Mouse (Mus musculus) heart, embryonic 11.5 days (tissue): ENCODE results near the gene Prox1. TPM values are rescaled to one million over a fixed set of nuclear protein-coding genes. Genes with fewer than 3 reads are reported as not detected.

Experiments
- ATAC-seq: fragments of 200-750 bp; cut with Nextera tagmentation; replicated peaks from 2 replicates; pipeline ENCODE4 v1.8.0; 2017; ENCODE audit warnings: moderate library complexity; ENCODE audit not compliant: insufficient number of reproducible peaks, low FRiP score, low TSS enrichment
- H3K27ac ChIP-seq: fragments of 300-500 bp; sonication (generic); 2 replicates; pipeline ENCODE4 v1.5.1; 2014; ENCODE audit warnings: mild to moderate bottlenecking, low read depth, low read length
- H3K27me3 ChIP-seq: fragments of 300-500 bp; sonication (generic); 2 replicates; pipeline ENCODE4 v1.6.1; 2014; ENCODE audit warnings: mild to moderate bottlenecking, low read length, mixed read lengths; ENCODE audit not compliant: control insufficient read depth, insufficient read depth
- H3K36me3 ChIP-seq: fragments of 300-500 bp; sonication (generic); 2 replicates; pipeline ENCODE4 v1.6.1; 2014; ENCODE audit warnings: mild to moderate bottlenecking, low read length, moderate library complexity, mixed read lengths; ENCODE audit not compliant: control insufficient read depth, insufficient read depth
- H3K4me1 ChIP-seq: fragments of 300-500 bp; sonication (generic); 2 replicates; pipeline ENCODE4 v1.6.1; 2014; ENCODE audit warnings: low read length; ENCODE audit not compliant: control insufficient read depth, insufficient read depth
- H3K4me2 ChIP-seq: fragments of 300-500 bp; sonication (generic); 2 replicates; pipeline ENCODE4 v1.6.1; 2014; ENCODE audit warnings: mild to moderate bottlenecking, moderate library complexity
- H3K4me3 ChIP-seq: fragments of 300-500 bp; sonication (generic); 2 replicates; pipeline ENCODE4 v1.5.1; 2014; ENCODE audit warnings: low read depth, low read length
- H3K9ac ChIP-seq: fragments of 300-500 bp; sonication (generic); 2 replicates; pipeline ENCODE4 v1.6.1; 2014; ENCODE audit warnings: mild to moderate bottlenecking, low read depth, low read length, moderate library complexity
- H3K9me3 ChIP-seq: fragments of 300-500 bp; sonication (generic); replicated peaks from 2 replicates; pipeline ENCODE4 v1.6.1; 2016; ENCODE audit warnings: low read length; ENCODE audit not compliant: control insufficient read depth
- WGBS: fragments of 180-500 bp; shearing (Covaris S2); extraction: QIAGEN DNeasy Blood & Tissue Kit; methylation state at CpG from one replicate; pipeline ENCODE4 v1.1.7; 2014; ENCODE audit not compliant: insufficient replicate concordance; 5-methylcytosine and 5-hydroxymethylcytosine counted together
- polyA plus RNA-seq: library from polyadenylated mRNA; unstranded; fragments of >200 nt; fragmentation: Nextera tagmentation; extraction: Ambion mirVana; gene quantifications from 2 replicates; pipeline ENCODE4 v1.2.1, GENCODE M21; 2014

The Prox1 gene
- polyA plus RNA-seq, 1 experiment from 2014 or later: 12.6 TPM

DNA sequence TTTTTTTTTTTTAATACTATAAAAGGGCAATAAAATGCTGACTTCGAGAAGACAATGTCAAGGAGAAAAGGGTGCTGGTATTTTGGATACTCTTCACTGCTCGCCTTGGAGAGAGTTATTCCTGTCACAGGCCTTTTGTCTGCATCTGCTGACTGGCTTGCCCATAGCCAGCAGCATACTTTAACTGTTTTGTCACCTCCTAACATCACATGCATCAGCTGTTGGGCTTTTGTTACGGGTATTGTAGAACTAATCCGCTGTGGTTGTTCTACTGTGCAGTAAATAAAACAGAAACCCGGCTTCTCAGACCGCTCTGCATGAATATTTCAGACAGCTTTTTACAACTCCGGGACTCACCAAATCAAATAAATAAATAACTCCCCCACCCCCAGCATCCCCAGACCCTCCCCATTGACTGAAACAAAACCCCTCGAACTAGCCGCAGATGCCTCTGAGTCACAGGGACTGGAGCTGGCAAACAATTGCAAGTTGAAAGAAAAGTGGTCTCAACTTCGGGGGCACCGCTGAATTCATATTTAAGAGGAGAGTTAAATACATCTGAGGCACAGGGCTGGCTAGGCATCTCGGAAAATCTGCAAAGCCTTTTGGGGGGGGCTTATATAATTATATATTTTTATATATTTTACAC is 41.7 kb downstream of the Prox1 start:
- Histone ChIP-seq H3K4me2 (no peak overlapping the region), H3K27ac (peak overlapping the region; percentile 90), H3K9me3 (no peaks in the 10 kb centered on the region), H3K4me1 (peaks cover 34% of the 10 kb centered on the region), H3K27me3 (no peaks in the 10 kb centered on the region), H3K9ac (0 out of 2 replicates have a peak overlapping the region, but pooled peaks have one; percentile 4), H3K4me3 (no peak overlapping the region), H3K36me3 (no peaks in the 10 kb centered on the region)
- no peak for ATAC-seq
- WGBS: 42% methylated on average over 12 of the region's 12 CpGs

DNA sequence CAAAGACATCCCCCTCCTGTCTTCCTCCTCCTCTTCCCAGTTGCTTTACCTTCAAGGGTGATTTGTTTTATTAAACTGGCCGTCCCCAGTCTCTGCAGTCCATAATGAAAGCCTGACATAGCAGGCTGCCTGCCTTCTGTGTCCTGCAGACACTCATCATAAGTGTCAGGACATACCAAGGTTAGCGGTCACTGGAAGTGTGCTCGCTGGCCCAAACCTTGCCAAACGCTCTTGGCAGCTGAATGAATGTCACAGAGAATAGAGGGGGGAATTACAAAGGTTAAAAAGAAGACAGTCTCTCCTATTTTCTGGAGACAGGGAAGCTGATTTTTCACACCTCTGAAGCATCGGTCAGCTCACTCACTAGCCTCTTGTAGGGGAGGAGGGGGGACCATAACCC is 42.6 kb downstream of the Prox1 start:
- ATAC-seq: no peak
- Histone ChIP-seq H3K9ac (peak overlapping the region; percentile 40; the same call in 1 of the 2 replicates), H3K4me2 (no peak overlapping the region), H3K27ac (peak overlapping the region; percentile 90), H3K36me3 (no peaks in the 10 kb centered on the region), H3K4me1 (peaks cover 32% of the 10 kb centered on the region), H3K9me3 (no peaks in the 10 kb centered on the region), H3K4me3 (no peak overlapping the region), H3K27me3 (no peaks in the 10 kb centered on the region)
- WGBS: 36% methylated on average over 5 of the region's 5 CpGs

DNA sequence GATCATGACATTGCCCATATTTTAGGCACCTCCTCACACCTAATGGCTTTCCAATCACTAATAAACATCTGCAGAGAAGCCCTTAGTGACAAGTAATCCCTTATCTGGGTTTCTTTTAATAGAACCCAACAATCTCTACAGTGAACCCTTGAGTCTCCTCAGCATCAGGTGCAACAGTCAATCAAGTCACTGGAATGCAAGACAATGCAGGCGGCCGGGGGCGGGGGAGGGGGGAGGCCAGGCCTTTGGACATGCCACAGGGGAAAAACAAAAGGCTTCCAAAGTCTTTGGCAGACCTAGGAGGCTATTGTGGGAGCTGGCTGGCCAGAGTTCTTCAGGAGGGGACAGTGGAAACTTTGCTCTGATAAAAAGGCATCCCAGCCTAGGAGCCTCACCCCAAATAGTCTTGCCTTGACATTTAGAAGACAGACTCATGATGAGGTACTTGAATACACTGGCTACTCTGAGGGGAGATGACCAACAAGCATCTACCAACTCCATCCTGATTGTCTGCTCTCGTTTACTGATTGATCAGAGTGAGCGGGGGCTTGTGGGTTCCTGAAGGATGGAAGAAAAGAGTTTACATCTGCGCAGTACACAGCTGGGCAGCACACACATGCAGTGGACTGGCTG is 43.2 kb downstream of the Prox1 start:
- no peak; the same call in 1 of the 2 replicates for ATAC-seq
- Histone ChIP-seq H3K9ac (peak overlapping the region; percentile 40; the same call in 1 of the 2 replicates), H3K27me3 (no peaks in the 10 kb centered on the region), H3K36me3 (no peaks in the 10 kb centered on the region), H3K4me2 (no peak overlapping the region), H3K4me1 (peaks cover 30% of the 10 kb centered on the region), H3K27ac (peak overlapping the region; percentile 90), H3K4me3 (no peak overlapping the region), H3K9me3 (no peaks in the 10 kb centered on the region)
- WGBS: 39% methylated on average over 6 of the region's 6 CpGs

DNA sequence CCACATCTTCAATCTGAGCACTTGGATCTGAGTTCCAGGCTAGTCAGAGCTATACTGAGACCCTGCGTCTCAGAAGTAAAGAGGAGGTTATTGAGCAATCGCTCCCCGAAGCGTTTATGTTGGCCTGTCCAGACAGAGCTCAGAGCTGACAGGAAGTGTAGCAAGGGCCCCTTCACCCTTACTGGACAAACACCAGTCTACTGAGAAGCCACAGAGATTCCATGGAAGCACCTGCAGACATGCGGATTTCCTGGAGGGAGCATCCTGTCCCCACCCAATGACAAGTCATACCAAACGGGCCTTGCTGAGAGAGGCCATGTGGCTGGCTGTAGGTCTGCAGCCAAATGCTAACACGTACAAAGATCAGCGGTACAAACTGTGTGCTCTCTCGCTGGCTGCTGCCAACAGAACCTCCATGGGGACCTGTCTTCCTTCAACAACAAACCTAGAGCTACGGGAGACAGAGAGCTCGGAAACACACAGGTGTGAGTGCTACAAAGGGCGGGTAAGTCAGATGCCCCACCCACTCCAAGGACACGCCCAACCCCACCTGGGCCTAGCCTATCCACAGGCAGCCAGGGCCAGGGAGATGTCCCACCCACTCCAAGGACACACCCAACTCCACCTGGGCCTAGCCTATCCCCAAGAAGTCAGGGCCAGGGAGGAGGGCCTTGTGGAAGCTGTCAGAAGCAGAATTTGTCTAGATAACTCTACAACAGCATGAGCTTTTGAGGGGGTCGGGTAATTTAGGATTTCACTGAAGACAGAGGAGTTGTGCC is 45.4 kb downstream of the Prox1 start:
- no peaks in the 10 kb centered on the region for H3K9me3 ChIP-seq
- no peak overlapping the region for H3K9ac ChIP-seq
- ATAC-seq: no peak
- H3K36me3 ChIP-seq: no peaks in the 10 kb centered on the region
- H3K4me2 ChIP-seq: no peak overlapping the region
- 76% methylated on average over 14 of the region's 14 CpGs for WGBS
- no peak overlapping the region for H3K4me3 ChIP-seq
- H3K27me3 ChIP-seq: no peaks in the 10 kb centered on the region
- peaks cover 26% of the 10 kb centered on the region for H3K4me1 ChIP-seq
- no peak overlapping the region for H3K27ac ChIP-seq

DNA sequence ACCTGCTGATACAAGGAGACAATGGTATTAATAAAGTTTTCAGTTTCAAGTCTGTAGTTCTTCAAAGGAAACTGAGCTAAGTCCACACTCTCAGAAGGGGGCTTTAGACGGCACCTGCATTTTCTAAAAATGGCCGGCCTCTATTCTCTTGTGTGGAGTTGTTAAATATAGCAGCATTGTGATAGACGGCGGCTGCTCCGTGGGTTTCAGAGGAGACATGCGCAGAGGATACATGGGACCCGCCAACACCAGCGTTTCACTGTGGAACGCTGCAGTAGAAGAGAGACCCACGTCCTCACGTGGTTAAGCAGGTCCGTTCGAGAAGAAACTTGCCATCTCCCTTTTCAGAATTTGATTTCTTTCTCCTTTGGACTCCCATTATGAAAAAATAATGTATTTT is 47.1 kb downstream of the Prox1 start:
- no peak overlapping the region for H3K27ac ChIP-seq
- H3K4me2 ChIP-seq: no peak overlapping the region
- ATAC-seq: no peak
- H3K27me3 ChIP-seq: no peaks in the 10 kb centered on the region
- no peaks in the 10 kb centered on the region for H3K36me3 ChIP-seq
- no peaks in the 10 kb centered on the region for H3K9me3 ChIP-seq
- WGBS: 61% methylated on average over 13 of the region's 13 CpGs
- no peak overlapping the region for H3K9ac ChIP-seq
- no peak overlapping the region for H3K4me3 ChIP-seq
- peaks cover 17% of the 10 kb centered on the region for H3K4me1 ChIP-seq

DNA sequence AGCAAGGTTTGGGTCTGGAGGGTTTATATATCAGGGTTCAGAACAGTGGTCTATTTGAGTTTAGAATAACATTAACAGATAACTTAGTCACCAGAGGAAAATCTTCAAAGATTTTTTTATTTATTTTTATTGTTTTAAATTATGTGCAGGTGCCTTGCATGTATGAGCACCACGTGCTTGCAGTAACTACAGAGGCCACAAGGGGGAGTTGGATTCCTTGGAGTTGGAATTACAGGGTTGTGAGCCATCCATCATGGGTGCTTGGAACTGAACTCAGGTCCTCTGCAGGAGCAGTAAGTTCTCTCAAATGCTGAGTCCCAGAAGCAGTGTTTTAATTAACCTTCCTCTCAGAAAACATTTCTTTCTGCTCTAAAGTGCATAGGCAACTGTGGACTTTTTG is 54.5 kb downstream of the Prox1 start:
- H3K36me3 ChIP-seq: 0 out of 2 replicates have a peak, but pooled peaks cover 2% of the 10 kb centered on the region
- H3K9ac ChIP-seq: no peak overlapping the region
- no peak overlapping the region for H3K27ac ChIP-seq
- WGBS: 59% methylated on average over 1 of the region's 1 CpGs
- no peak overlapping the region for H3K4me2 ChIP-seq
- H3K27me3 ChIP-seq: no peaks in the 10 kb centered on the region
- no peaks in the 10 kb centered on the region; the same call in 1 of the 2 replicates for H3K9me3 ChIP-seq
- no peak overlapping the region for H3K4me3 ChIP-seq
- ATAC-seq: no peak
- no peaks in the 10 kb centered on the region for H3K4me1 ChIP-seq

DNA sequence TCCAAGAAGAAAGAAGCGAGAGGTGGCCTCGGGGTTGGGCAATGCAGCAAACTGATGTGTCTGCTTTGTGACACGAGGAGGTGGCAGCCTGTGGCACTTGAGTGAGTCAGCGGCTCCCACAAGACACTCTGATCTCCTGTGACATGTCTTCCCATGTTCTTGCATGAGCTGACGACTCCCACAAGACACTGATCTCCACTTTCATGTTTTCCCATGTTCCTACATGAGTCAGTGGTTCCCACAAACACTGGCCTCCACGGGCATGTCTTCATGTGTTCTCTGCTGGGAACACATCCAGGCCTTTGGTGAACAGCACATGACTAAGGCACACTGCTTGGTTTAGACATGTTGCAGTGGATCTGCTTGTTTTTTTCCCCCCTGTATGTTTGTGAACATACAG is 58.8 kb downstream of the Prox1 start:
- H3K9me3 ChIP-seq: no peaks in the 10 kb centered on the region; the same call in 1 of the 2 replicates
- no peak overlapping the region for H3K4me2 ChIP-seq
- H3K27me3 ChIP-seq: no peaks in the 10 kb centered on the region
- peaks cover 5% of the 10 kb centered on the region for H3K4me1 ChIP-seq
- no peak overlapping the region for H3K9ac ChIP-seq
- no peak overlapping the region for H3K4me3 ChIP-seq
- no peak overlapping the region for H3K27ac ChIP-seq
- WGBS: 66% methylated on average over 6 of the region's 6 CpGs
- 0 out of 2 replicates have a peak, but pooled peaks cover under 1% of the 10 kb centered on the region for H3K36me3 ChIP-seq
- no peak for ATAC-seq

DNA sequence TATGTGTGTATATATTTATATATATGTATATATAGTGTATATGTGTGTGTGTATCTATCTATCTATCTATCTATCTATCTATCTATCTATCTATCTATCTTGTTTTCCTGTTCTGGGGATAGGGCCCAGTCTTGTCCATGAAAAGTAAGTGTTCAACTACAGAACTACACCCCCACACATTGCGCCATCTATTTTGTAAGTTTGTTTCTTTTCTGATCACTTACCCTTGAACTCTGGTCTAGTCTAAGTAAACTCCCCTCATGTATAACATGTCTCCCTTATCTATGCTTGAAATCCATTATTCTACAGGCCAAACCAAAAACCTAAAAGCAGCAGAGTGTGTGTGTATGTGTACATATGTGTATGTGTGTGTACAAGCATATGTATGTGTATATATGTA is 62.9 kb downstream of the Prox1 start:
- Histone ChIP-seq H3K27ac (no peak overlapping the region), H3K36me3 (no peaks in the 10 kb centered on the region), H3K9me3 (no peaks in the 10 kb centered on the region), H3K4me2 (no peak overlapping the region), H3K4me1 (peaks cover 15% of the 10 kb centered on the region), H3K27me3 (no peaks in the 10 kb centered on the region), H3K9ac (no peak overlapping the region), H3K4me3 (no peak overlapping the region)
- no peak for ATAC-seq
- 91% methylated on average over 1 of the region's 1 CpGs for WGBS
